Mouse (Mus musculus) layer of hippocampus, postnatal 25 days (tissue): ENCODE measurements around the gene Galnt7. TPM values are rescaled to one million over a fixed set of nuclear protein-coding genes. Genes with fewer than 3 reads are reported as not detected.

ENCODE experiments used
- DNase-seq, 2 experiments: peaks; one replicate each; pipeline ENCODE4 v3.0.0; 2022; ENCODE audit warnings: mixed read lengths in 2 of 2, low spot score in 1 of 2; ENCODE audit errors: extremely low spot score in 1 of 2
- total RNA-seq, 2 experiments: library from RNA; stranded (reverse); gene quantifications; 2 replicates each; pipeline ENCODE4 v1.2.3; 2021

Gene Galnt7
- total RNA-seq, 2 experiments from 2014 or later, result 9.1 to 10.5 TPM

GRCm38 (mm10) chr8:57630148-57630547, 22.7 kb downstream of the Galnt7 start:
- DNase-seq, result no peak

GRCm38 (mm10) chr8:57628787-57629664, 23.8 kb downstream of the Galnt7 start:
- no peak for DNase-seq

- DNase-seq, result no peak
These were observed 24.7 kb downstream of the Galnt7 start for GRCm38 (mm10) chr8:57627946-57628786.

GRCm38 (mm10) chr8:57623955-57624354, 28.9 kb downstream of the Galnt7 start:
- DNase-seq, result no peak

GRCm38 (mm10) chr8:57623051-57623450, 29.8 kb downstream of the Galnt7 start:
- no peak for DNase-seq

- DNase-seq, result no peak
These were observed 35.9 kb downstream of the Galnt7 start for GRCm38 (mm10) chr8:57616965-57617364.

- no peak for DNase-seq
These were observed 37.7 kb downstream of the Galnt7 start for GRCm38 (mm10) chr8:57615016-57615657.

DNA sequence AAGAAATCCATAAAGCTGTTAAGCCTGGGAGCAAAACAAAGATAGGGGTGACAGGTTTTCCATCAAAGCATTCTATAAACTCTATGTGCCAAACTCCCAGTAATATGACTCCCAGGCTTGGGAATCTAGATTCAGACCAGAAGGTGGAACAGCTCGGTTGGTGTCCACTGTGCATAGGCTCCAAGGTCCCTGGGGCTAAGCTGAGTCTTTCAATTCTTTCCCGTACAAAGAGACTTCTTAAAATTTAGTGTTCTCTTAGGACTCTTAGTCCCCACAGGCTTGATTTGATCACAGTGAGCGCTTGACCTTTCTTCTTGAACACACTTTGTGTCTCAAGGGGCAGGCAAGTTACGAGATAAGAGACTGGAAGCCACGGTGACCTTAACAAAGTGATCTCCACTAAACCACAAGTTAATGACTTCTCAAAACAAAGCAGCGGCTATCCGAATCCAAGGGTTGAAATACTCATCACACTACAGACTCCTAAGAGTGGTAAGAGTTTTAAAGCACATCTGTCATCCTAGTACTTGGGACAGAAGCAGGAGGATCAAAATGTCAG, 41.3 kb downstream of the Galnt7 start:
- DNase-seq, result no peak

- peak in 1 of 2 experiments; percentile 64 for DNase-seq
These were observed 42.0 kb downstream of the Galnt7 start for GRCm38 (mm10) chr8:57610706-57611418.

GRCm38 (mm10) chr8:57602511-57602910, 50.3 kb downstream of the Galnt7 start:
- no peak for DNase-seq

- DNase-seq, result no peak
These were observed 50.8 kb downstream of the Galnt7 start for GRCm38 (mm10) chr8:57601987-57602418.

GRCm38 (mm10) chr8:57599813-57600555, 52.8 kb downstream of the Galnt7 start:
- DNase-seq, result no peak

DNA sequence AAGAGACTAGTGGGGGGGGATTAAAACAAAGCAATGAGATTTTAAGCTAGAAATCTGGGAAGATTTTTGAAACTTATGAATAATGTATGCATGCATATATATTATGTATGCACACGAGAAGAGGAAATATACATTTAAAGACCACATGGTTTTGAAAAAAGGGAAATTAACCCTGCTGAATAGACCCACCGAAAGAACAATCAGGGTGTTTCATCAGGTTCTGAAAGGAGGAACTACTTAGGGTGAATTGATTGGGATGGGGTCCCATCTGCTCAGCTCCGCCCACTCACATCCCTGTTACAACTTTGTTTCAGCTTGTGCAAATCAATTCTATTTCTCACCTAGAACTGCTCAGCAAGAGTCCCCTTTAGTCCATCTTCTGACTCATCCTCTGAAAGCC, 57.0 kb downstream of the Galnt7 start:
- DNase-seq, result no peak

DNA sequence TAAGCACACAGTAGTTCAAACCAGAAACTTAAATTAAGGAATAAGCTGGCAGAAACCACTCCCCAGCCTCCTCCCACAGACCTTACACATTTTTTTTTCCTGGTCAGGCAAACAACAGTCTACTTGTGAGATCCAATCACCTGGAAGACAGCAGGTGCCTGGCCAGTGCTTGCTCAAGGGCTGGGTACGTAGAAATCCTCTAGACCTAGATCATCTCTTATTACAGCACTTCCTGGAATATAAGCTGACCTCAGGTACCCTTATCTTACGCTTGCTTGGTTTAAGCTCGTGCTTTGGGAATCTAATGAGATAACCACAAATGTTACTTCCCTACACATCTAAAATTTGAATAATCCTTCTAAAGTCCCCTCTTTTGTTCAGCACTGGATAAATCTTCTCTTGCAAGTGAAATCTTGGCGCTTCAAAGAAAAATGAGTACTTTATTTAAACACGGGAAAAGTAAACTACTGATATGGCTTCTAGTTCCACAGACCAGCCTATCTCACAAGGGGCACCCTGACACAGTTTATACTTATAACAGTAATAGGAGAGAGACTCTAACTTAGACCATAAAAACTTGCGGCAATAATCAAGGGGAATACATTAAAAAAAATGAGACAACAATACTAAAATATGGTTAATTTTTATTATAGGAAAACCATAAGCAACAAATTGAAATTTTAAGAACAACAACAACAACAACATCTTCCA, 58.5 kb downstream of the Galnt7 start:
- no peak for DNase-seq

DNA sequence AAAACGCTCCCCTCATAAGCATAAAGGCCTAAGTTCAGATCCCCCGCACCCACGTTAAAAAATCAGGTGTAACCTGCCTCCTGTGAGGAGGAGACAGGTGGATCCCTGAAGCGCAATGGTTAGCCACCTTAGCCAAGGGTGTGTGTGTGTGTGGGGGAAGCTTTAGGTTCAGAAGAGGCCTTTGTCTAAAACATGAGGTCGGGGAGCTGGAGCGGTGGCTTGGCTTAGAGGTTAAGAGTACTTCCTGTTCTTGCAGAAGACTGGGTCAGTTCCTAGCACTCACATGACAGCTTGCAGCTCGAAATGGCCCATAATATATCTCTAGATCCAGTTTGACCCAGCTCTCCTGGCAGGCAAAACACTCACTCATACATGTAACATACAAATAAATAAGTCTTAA, 60.2 kb downstream of the Galnt7 start:
- DNase-seq, result no peak

DNA sequence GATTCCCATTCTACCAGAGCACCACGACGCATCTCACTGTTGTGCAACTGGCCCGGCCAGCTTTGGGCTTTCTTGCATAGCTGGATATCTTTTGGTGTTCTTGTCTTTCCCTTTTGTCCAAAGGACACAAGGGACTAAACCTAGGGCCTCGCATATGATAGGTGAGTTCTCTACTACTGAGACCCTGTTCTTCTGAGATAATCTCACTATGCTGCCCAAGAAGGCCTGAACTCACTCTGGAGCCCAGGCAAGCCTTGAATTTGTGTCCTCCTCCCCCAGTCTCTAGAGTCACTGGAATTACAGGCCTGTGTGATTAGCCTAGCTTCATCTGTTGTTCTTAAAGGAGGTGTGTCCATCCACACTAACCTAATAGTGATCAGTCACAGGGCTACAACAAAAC, 61.2 kb downstream of the Galnt7 start:
- DNase-seq, result no peak

DNA sequence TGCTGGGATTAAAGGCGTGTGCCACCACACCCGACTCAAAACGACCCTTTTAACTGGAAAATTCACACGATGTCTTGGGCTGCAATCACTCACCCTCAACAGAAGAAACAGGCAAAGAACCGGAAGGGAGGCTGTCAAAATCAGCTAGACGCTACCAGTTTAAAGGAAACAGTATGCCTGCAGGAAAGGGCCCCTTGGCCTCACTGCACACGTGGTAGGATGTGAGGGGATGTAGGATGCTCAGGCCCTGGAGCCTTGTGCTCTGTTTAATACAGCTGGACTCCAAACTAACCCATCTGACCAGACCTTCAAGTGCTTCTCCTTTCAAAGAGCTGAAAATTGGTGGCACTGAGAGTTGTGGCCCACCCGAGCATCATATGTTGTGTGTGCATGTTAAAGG, 62.8 kb downstream of the Galnt7 start:
- no peak for DNase-seq

GRCm38 (mm10) chr8:57589176-57589575, 63.7 kb downstream of the Galnt7 start:
- no peak for DNase-seq

GRCm38 (mm10) chr8:57588604-57589003, 64.2 kb downstream of the Galnt7 start:
- no peak for DNase-seq
